Mouse (Mus musculus): ENCODE measurements around the gene Cdh1. TPM values are rescaled to one million over a fixed set of nuclear protein-coding genes. Genes with fewer than 3 reads are reported as not detected.
A peak's percentile ranks its signal among the peaks of the same experiment; 100 is the strongest.

Gene Cdh1
- polyA plus RNA-seq (2012; rRNA removed): 1.5 TPM in 2 replicates

DNA sequence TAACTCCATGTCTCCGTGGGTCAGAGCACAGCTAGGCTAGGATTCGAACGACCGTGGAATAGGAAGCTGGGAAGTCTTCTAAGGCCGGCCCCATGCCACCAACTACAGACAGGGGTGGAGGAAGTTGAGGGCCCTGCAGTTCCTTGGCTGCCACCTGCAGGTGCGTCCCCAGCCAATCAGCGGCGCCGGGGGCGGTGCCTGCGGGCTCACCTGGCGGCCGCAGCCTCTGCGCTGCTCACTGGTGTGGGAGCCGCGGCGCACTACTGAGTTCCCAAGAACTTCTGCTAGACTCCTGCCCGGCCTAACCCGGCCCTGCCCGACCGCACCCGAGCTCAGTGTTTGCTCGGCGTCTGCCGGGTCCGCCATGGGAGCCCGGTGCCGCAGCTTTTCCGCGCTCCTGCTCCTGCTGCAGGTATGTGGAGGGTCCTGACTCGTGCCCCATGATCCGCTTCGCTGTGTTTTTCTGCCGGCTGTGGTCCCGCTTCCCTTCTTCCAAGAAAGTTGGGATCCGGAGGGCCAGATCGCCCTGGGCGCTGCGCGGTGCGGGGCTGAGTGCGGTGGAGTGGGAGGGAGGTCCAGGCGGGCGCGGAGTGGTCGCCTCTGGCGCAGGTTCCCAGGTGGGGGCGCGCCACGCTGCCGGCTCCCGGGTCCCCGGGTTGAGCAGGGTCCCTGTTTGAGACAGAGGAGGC lies at the start of gene Cdh1:
Gene Cdh1 (plus strand): TSS at position 221 of the 689 bp plus-strand sequence.
- 2% methylated on average over 53 of the region's 53 CpGs for WGBS
- Histone ChIP-seq H3K27ac (ENCODE audit: insufficient read depth, low read length) (no peak within 1 kb of the TSS), H3K36me3 (ENCODE audit: control insufficient read depth, insufficient read depth, low read length) (no peaks in the 10 kb centered on the region), H3K27me3 (ENCODE audit: control insufficient read depth, insufficient read depth, low read length) (peaks cover 11% of the 10 kb centered on the region), H3K4me1 (ENCODE audit: control insufficient read depth, insufficient read depth, insufficient read length) (peaks cover 3% of the 10 kb centered on the region; the same call in 1 of the 2 replicates), H3K4me3 (ENCODE audit: extremely low read depth, insufficient read depth, insufficient read length) (peak within 1 kb of the TSS; percentile 50; the same call in 1 of the 2 replicates)
- peak in 1 of 2 experiments; percentile 15 for DNase-seq (ENCODE audit: low read depth in 1 of 2, low spot score in 2 of 2)
- no peak for TF ChIP-seq POLR2A (IDR thresholded peaks at IDR 0.05; ENCODE audit: low read depth, low read length)
- TF ChIP-seq CTCF (IDR thresholded peaks at IDR 0.05; ENCODE audit: extremely low read depth, insufficient read depth, insufficient read length, insufficient replicate concordance): no peak

DNA sequence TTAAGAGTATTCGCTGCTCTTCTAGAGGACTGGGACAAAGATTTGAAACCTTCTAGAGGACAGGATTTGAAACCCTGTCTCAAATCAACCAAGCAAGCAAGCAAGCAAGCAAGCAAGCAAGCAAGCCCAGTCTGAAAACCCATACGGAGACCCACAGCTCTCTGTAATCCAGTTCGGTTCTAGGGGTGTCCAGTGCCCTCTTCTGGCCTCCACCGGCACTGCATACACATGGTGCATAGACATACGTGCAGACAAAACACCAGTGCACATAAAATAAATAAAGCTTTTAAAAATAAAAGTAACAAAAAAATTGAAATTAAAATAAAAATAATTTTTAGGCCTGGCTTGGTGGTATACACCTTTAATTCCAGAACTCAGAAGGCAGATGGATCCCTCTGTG lies 49.1 kb upstream of the Cdh1 start:
- Histone ChIP-seq H3K4me3 (ENCODE audit: extremely low read depth, insufficient read depth, insufficient read length) (no peak overlapping the region), H3K36me3 (ENCODE audit: control insufficient read depth, insufficient read depth, low read length) (no peaks in the 10 kb centered on the region), H3K27ac (ENCODE audit: insufficient read depth, low read length) (no peak overlapping the region), H3K4me1 (ENCODE audit: control insufficient read depth, insufficient read depth, insufficient read length) (no peaks in the 10 kb centered on the region), H3K27me3 (ENCODE audit: control insufficient read depth, insufficient read depth, low read length) (no peaks in the 10 kb centered on the region)
- no peak for DNase-seq (ENCODE audit: low read depth in 1 of 2, low spot score in 2 of 2)
- WGBS: 95% methylated on average over 5 of the region's 5 CpGs
- TF ChIP-seq POLR2A (IDR thresholded peaks at IDR 0.05; ENCODE audit: low read depth, low read length) (no peak), CTCF (IDR thresholded peaks at IDR 0.05; ENCODE audit: extremely low read depth, insufficient read depth, insufficient read length, insufficient replicate concordance) (no peak)

DNA sequence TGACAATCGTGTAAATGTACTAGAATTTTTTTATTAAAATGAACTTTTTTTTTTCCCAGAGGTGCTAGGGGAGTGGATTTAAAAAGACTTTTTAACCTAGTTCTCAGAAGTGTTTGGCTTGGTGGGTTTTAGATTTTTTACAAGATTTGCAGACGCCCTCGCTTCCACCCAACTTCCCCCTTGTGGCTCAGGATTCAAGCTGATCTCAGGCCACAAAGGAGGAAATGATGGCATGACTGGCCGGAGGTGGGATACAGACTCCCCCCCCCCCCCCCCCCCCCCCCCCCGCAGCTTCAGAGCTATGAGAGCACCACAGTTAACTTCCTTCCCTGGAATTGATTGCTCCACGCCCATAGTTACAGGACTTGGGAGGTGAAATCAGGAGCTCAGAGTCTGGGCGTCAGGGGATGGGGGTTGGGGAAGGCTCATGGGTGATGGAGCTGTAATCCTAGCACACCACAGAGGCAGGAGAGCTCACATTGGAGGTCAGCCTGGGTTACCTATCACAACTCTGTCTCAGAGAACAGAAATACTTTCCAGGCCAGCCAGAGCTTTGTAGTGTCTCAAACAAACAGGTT lies 47.0 kb upstream of the Cdh1 start:
- DNase-seq (ENCODE audit: low read depth in 1 of 2, low spot score in 2 of 2): no peak
- TF ChIP-seq POLR2A (IDR thresholded peaks at IDR 0.05; ENCODE audit: low read depth, low read length) (no peak), CTCF (IDR thresholded peaks at IDR 0.05; ENCODE audit: extremely low read depth, insufficient read depth, insufficient read length, insufficient replicate concordance) (no peak)
- Histone ChIP-seq H3K36me3 (ENCODE audit: control insufficient read depth, insufficient read depth, low read length) (no peaks in the 10 kb centered on the region), H3K4me3 (ENCODE audit: extremely low read depth, insufficient read depth, insufficient read length) (no peak overlapping the region), H3K27me3 (ENCODE audit: control insufficient read depth, insufficient read depth, low read length) (no peaks in the 10 kb centered on the region), H3K4me1 (ENCODE audit: control insufficient read depth, insufficient read depth, insufficient read length) (no peaks in the 10 kb centered on the region), H3K27ac (ENCODE audit: insufficient read depth, low read length) (no peak overlapping the region)
- 8% methylated on average over 6 of the region's 7 CpGs for whole genome bisulfite sequencing

DNA sequence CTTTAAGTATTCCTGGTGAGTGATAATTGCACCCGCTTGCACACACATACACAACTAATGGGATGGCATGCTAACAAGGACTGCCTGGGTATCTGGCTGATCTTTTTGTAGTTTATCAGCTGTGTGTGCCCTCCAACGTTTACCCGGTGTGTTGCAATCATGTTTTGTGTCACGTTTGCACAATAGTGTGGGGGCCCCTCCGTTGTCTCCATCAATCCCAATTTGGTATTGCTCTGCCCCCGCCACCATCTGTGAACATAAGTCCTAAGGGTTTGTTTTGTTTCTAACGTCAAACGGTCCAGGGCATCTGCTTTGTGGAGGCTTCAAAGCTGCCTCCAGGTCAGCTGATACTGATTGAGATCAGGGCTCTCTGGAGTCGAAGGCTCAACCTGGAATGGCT lies 43.3 kb upstream of the Cdh1 start:
- no peaks in the 10 kb centered on the region; the same call in 1 of the 2 replicates for H3K4me1 ChIP-seq (ENCODE audit: control insufficient read depth, insufficient read depth, insufficient read length)
- no peak overlapping the region for H3K4me3 ChIP-seq (ENCODE audit: extremely low read depth, insufficient read depth, insufficient read length)
- H3K27me3 ChIP-seq (ENCODE audit: control insufficient read depth, insufficient read depth, low read length): no peaks in the 10 kb centered on the region
- no peaks in the 10 kb centered on the region for H3K36me3 ChIP-seq (ENCODE audit: control insufficient read depth, insufficient read depth, low read length)
- no peak for DNase-seq (ENCODE audit: low read depth in 1 of 2, low spot score in 2 of 2)
- H3K27ac ChIP-seq (ENCODE audit: insufficient read depth, low read length): no peak overlapping the region
- TF ChIP-seq POLR2A (IDR thresholded peaks at IDR 0.05; ENCODE audit: low read depth, low read length): no peak
- TF ChIP-seq CTCF (IDR thresholded peaks at IDR 0.05; ENCODE audit: extremely low read depth, insufficient read depth, insufficient read length, insufficient replicate concordance): no peak
- WGBS: 79% methylated on average over 9 of the region's 9 CpGs

DNA sequence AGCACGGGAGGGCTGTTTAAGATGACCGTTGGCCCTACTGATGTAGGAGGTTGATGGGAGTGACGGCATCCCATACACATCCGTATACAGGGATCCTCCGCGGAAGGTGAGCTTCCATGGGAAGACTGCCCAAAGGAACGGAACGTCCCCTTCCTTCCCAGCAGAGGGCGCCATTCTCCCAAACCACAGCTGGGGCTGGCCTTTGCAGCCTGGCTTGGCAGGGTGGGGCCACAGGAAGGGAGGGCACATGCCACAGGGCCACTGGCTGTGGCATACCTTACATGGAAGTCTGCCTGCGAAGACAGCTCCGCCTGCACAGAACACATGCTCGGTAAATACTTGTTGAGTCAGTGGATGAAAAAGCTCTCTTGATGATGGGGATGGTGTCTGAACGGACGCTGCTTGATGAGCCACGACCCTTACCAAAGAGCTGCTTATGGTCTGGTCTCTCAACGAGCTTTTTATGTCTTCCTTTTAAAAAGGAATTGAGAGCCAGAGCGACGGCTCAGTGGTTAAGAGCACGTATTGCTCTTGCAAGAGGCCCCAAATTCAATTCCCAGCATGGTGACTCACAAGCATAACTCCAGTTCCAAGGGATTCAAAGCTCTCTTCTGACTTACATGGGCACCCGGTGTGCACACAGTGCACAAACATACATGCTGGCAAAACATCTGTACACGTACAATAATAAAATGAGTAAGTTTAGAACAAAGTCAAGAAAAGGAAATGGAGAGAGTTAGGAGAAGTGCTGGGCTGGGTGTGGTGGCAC lies 41.9 kb upstream of the Cdh1 start:
- H3K27ac ChIP-seq (ENCODE audit: insufficient read depth, low read length): no peak overlapping the region
- no peaks in the 10 kb centered on the region; the same call in 1 of the 2 replicates for H3K4me1 ChIP-seq (ENCODE audit: control insufficient read depth, insufficient read depth, insufficient read length)
- H3K36me3 ChIP-seq (ENCODE audit: control insufficient read depth, insufficient read depth, low read length): no peaks in the 10 kb centered on the region
- no peak for TF ChIP-seq POLR2A (IDR thresholded peaks at IDR 0.05; ENCODE audit: low read depth, low read length)
- peak; percentile 71; the same call in 1 of the 2 replicates for TF ChIP-seq CTCF (IDR thresholded peaks at IDR 0.05; ENCODE audit: extremely low read depth, insufficient read depth, insufficient read length, insufficient replicate concordance)
- H3K4me3 ChIP-seq (ENCODE audit: extremely low read depth, insufficient read depth, insufficient read length): no peak overlapping the region
- peak; percentile 30 to 56 for DNase-seq (ENCODE audit: low read depth in 1 of 2, low spot score in 2 of 2)
- no peaks in the 10 kb centered on the region for H3K27me3 ChIP-seq (ENCODE audit: control insufficient read depth, insufficient read depth, low read length)
- 27% methylated on average over 21 of the region's 21 CpGs for WGBS

DNA sequence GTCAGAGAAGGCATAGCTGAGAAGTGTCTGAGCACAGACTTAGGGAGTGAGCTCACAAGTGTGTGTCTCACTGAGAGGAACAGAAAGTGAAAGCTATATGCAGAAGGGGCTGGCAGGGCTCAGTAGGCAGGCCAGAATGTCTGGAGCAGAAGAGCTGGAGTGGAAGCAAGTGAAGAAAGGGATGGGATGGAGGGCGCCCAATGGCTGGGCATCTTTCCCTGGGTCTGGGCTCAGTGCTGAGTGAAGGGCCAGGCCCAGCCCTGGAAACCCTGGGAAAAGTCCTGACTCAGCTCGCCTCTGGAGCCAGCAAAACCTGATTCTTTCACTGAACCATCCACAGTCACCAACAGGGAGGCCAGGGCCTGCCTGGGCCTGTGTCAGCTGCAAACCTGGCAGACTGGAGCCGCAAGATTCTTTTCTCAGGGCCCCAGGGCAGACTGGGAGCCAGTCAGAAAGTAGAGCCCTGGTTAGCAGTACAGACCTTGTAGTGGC lies 39.4 kb upstream of the Cdh1 start:
- Histone ChIP-seq H3K4me1 (ENCODE audit: control insufficient read depth, insufficient read depth, insufficient read length) (no peaks in the 10 kb centered on the region; the same call in 1 of the 2 replicates), H3K4me3 (ENCODE audit: extremely low read depth, insufficient read depth, insufficient read length) (no peak overlapping the region), H3K36me3 (ENCODE audit: control insufficient read depth, insufficient read depth, low read length) (no peaks in the 10 kb centered on the region), H3K27me3 (ENCODE audit: control insufficient read depth, insufficient read depth, low read length) (no peaks in the 10 kb centered on the region), H3K27ac (ENCODE audit: insufficient read depth, low read length) (no peak overlapping the region)
- WGBS: 83% methylated on average over 3 of the region's 3 CpGs
- TF ChIP-seq POLR2A (IDR thresholded peaks at IDR 0.05; ENCODE audit: low read depth, low read length): no peak
- TF ChIP-seq CTCF (IDR thresholded peaks at IDR 0.05; ENCODE audit: extremely low read depth, insufficient read depth, insufficient read length, insufficient replicate concordance): no peak
- peak in 1 of 2 experiments; percentile 7 for DNase-seq (ENCODE audit: low read depth in 1 of 2, low spot score in 2 of 2)

Data from spleen, adult 2 months (tissue).